Mouse (Mus musculus): ENCODE results near the gene Rasa2. TPM values are rescaled to one million over a fixed set of nuclear protein-coding genes. Genes with fewer than 3 reads are reported as not detected.

The Rasa2 gene
- total and polyA plus RNA-seq, 3 experiments, result 9.5 to 11.3 TPM; not detected in 1

DNA sequence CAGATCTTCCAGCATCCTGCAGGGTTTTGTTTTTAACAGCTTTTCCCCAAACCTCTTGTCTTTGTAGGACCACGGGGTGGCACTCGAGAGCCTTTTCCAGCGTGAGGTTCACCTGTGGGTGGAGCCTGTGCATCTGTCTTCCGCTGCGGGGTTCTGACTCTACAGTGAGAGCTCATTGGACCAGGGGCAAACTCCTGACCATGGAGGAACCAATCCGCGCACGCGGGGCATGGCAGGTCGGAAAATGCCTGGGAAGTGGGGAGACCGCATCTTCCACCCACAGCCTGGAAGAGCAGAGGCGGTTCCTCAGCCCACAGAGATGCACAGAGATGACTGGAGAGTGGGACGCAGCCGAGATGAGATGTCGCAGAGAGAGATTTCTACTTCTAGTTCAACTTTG is 38.5 kb upstream of the Rasa2 start:
- H3K27ac ChIP-seq (ENCODE audit: control insufficient read depth, low read depth, low read length), result 0 out of 2 replicates have a peak overlapping the region, but pooled peaks have one; percentile 1

DNA sequence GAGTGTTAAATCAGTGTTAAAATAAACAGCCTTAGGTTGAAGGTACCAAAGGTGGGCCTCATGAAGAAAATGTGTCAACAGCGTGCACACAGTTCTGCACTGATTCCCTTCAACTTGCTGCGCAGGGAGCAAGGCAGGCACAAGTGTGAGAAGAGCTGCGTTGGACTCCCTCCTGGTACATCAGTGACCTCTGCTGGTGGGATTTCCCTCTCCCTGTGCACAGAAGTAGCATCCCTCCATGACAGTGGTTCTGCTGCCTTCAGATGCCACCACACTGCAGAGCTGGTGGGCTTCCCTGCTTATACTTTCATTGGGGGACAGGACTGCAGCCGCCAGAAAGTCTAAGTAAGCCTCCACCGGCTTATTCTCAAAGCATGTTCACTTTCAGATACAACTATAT is 37.2 kb upstream of the Rasa2 start:
- Histone ChIP-seq H3K9ac (ENCODE audit: control insufficient read depth, low read depth, low read length, poor library complexity, severe bottlenecking) (no peak overlapping the region), H3K4me1 (ENCODE audit: control insufficient read depth in 1 of 2, insufficient read depth in 2 of 2, low read length in 2 of 2) (no peaks in the 10 kb centered on the region; a peak in 1 of 4 replicates), H3K79me2 (ENCODE audit: control insufficient read depth, insufficient read depth, low read length, poor library complexity) (no peaks in the 10 kb centered on the region), H3K36me3 (ENCODE audit: control insufficient read depth in 1 of 2, insufficient read depth in 2 of 2, low read length in 2 of 2) (no peaks in the 10 kb centered on the region), H3K4me3 (ENCODE audit: control insufficient read depth in 1 of 2, insufficient read depth in 1 of 2, low read depth in 2 of 2, low read length in 2 of 2) (no peak overlapping the region), H3K27ac (ENCODE audit: control insufficient read depth, low read depth, low read length) (no peak overlapping the region), H3K27me3 (ENCODE audit: control insufficient read depth in 1 of 2, insufficient read depth in 2 of 2, low read length in 2 of 2) (no peaks in the 10 kb centered on the region), H3K9me3 (replicated peaks; ENCODE audit: insufficient read depth, low read length) (no peaks in the 10 kb centered on the region)
- TF ChIP-seq MYC (IDR thresholded peaks at IDR 0.05; ENCODE audit: low read depth, low read length) (0 out of 2 replicates have a peak, but pooled peaks have one; percentile 32), ETS1 (IDR thresholded peaks at IDR 0.05; ENCODE audit: low read depth, low read length) (no peak), GATA1 (IDR thresholded peaks at IDR 0.05; ENCODE audit: low read depth, low read length) (no peak), MAFK (IDR thresholded peaks at IDR 0.05; ENCODE audit: borderline replicate concordance, low read depth, low read length) (no peak), SIN3A (IDR thresholded peaks at IDR 0.05; ENCODE audit: low read length) (peak; percentile 46; the same call in 1 of the 2 replicates), JUND (IDR thresholded peaks at IDR 0.05; ENCODE audit: low read depth, low read length) (0 out of 2 replicates have a peak, but pooled peaks have one; percentile 38), NRF1 (IDR thresholded peaks at IDR 0.05; ENCODE audit: insufficient read depth, low read depth, low read length, poor library complexity, severe bottlenecking) (0 out of 2 replicates have a peak, but pooled peaks have one; percentile 18), SMC3 (IDR thresholded peaks at IDR 0.05; ENCODE audit: low read depth, low read length) (peak; percentile 99), GABPA (IDR thresholded peaks at IDR 0.05; ENCODE audit: low read depth, low read length) (no peak), RAD21 (IDR thresholded peaks at IDR 0.05; ENCODE audit: low read depth, low read length) (peak; percentile 96), USF1 (IDR thresholded peaks at IDR 0.05; ENCODE audit: low read depth, low read length) (no peak), MYB (IDR thresholded peaks at IDR 0.05; ENCODE audit: low read depth, low read length) (no peak), ELF1 (IDR thresholded peaks at IDR 0.05; ENCODE audit: low read depth, low read length) (no peak), ZC3H11A (IDR thresholded peaks at IDR 0.05; ENCODE audit: low read depth, low read length) (peak; percentile 97), CTCF (IDR thresholded peaks at IDR 0.05 in 2 of 3, conservative IDR thresholded peaks at IDR 0.05 in 1 of 3; ENCODE audit: control insufficient read depth in 1 of 3, insufficient read depth in 1 of 3, low read depth in 2 of 3, low read length in 3 of 3, poor library complexity in 1 of 3, severe bottlenecking in 1 of 3) (peak in 2 of 3 experiments; percentile 91 to 96; a peak in 5 of 6 replicates), EP300 (IDR thresholded peaks at IDR 0.05; ENCODE audit: low read depth in 1 of 2, low read length in 2 of 2) (no peak)
- peak; percentile 85 for DNase-seq (ENCODE audit: low read depth, low spot score)

More for the DNA sequence above, 38.5 kb upstream of the Rasa2 start:
- no peak for TF ChIP-seq MEF2A (IDR thresholded peaks at IDR 0.05; ENCODE audit: extremely low read depth, insufficient replicate concordance, low read depth, low read length, poor library complexity, severe bottlenecking)
- TF ChIP-seq CTCF (IDR thresholded peaks at IDR 0.05 in 2 of 3, conservative IDR thresholded peaks at IDR 0.05 in 1 of 3; ENCODE audit: control insufficient read depth in 1 of 3, insufficient read depth in 1 of 3, low read depth in 2 of 3, low read length in 3 of 3, poor library complexity in 1 of 3, severe bottlenecking in 1 of 3), result peak; percentile 64 to 99 (median 89)
- TF ChIP-seq ZNF384 (IDR thresholded peaks at IDR 0.05; ENCODE audit: low read depth, low read length), result no peak
- no peak for TF ChIP-seq USF2 (IDR thresholded peaks at IDR 0.05; ENCODE audit: borderline replicate concordance in 1 of 2, insufficient read depth in 1 of 2, low read depth in 1 of 2, low read length in 2 of 2)
- TF ChIP-seq TAL1 (IDR thresholded peaks at IDR 0.05; ENCODE audit: low read length), result no peak
- TF ChIP-seq ELF1 (IDR thresholded peaks at IDR 0.05; ENCODE audit: low read depth, low read length), result peak; percentile 70
- peak; percentile 68 for TF ChIP-seq HCFC1 (IDR thresholded peaks at IDR 0.05; ENCODE audit: low read depth, low read length)
- TF ChIP-seq MAZ (IDR thresholded peaks at IDR 0.05; ENCODE audit: low read depth, low read length), result 0 out of 2 replicates have a peak, but pooled peaks have one; percentile 29
- peak; percentile 91 for TF ChIP-seq SIN3A (IDR thresholded peaks at IDR 0.05; ENCODE audit: low read length)
- peak; percentile 55; the same call in 1 of the 2 replicates for TF ChIP-seq NELFE (IDR thresholded peaks at IDR 0.05; ENCODE audit: low read depth, low read length)
- no peak for TF ChIP-seq KAT2A (conservative IDR thresholded peaks at IDR 0.05; ENCODE audit: low read depth, low read length)
- TF ChIP-seq NRF1 (IDR thresholded peaks at IDR 0.05; ENCODE audit: insufficient read depth, low read depth, low read length, poor library complexity, severe bottlenecking), result peak; percentile 34; the same call in 1 of the 2 replicates
- peak; percentile 97 for TF ChIP-seq ZC3H11A (IDR thresholded peaks at IDR 0.05; ENCODE audit: low read depth, low read length)
- peak; percentile 93 for TF ChIP-seq RAD21 (IDR thresholded peaks at IDR 0.05; ENCODE audit: low read depth, low read length)
- TF ChIP-seq TBP (IDR thresholded peaks at IDR 0.05; ENCODE audit: low read depth, low read length), result peak; percentile 76
- 0 out of 4 replicates have a peak, but pooled peaks of 1 of the 2 experiments have one; percentile 13 for TF ChIP-seq EP300 (IDR thresholded peaks at IDR 0.05; ENCODE audit: low read depth in 1 of 2, low read length in 2 of 2)
- TF ChIP-seq USF1 (IDR thresholded peaks at IDR 0.05; ENCODE audit: low read depth, low read length), result peak; percentile 88
- TF ChIP-seq SMC3 (IDR thresholded peaks at IDR 0.05; ENCODE audit: low read depth, low read length), result peak; percentile 100
- peak; percentile 57 for TF ChIP-seq TCF12 (IDR thresholded peaks at IDR 0.05; ENCODE audit: low read depth, low read length)
- TF ChIP-seq ZMIZ1 (IDR thresholded peaks at IDR 0.05; ENCODE audit: low read depth, low read length), result no peak
- peak in 1 of 2 experiments; percentile 80; a peak in 2 of 4 replicates for TF ChIP-seq POLR2A (IDR thresholded peaks at IDR 0.05; ENCODE audit: control insufficient read depth in 1 of 2, insufficient read depth in 1 of 2, low read depth in 1 of 2, low read length in 2 of 2, poor library complexity in 1 of 2)
- Histone ChIP-seq H3K36me3 (ENCODE audit: control insufficient read depth in 1 of 2, insufficient read depth in 2 of 2, low read length in 2 of 2) (peaks cover 0 to 2% of the 10 kb centered on the region in 2 experiments; a peak in 2 of 4 replicates), H3K27me3 (ENCODE audit: control insufficient read depth in 1 of 2, insufficient read depth in 2 of 2, low read length in 2 of 2) (no peaks in the 10 kb centered on the region), H3K79me2 (ENCODE audit: control insufficient read depth, insufficient read depth, low read length, poor library complexity) (no peaks in the 10 kb centered on the region), H3K4me1 (ENCODE audit: control insufficient read depth in 1 of 2, insufficient read depth in 2 of 2, low read length in 2 of 2) (peaks cover 0 to 2% of the 10 kb centered on the region in 2 experiments; a peak in 2 of 4 replicates), H3K4me3 (ENCODE audit: control insufficient read depth in 1 of 2, insufficient read depth in 1 of 2, low read depth in 2 of 2, low read length in 2 of 2) (peak overlapping the region; percentile 47 to 58), H3K9me3 (replicated peaks; ENCODE audit: insufficient read depth, low read length) (no peaks in the 10 kb centered on the region), H3K9ac (ENCODE audit: control insufficient read depth, low read depth, low read length, poor library complexity, severe bottlenecking) (peak overlapping the region; percentile 24; the same call in 1 of the 2 replicates)
- peak; percentile 99 for DNase-seq (ENCODE audit: low read depth, low spot score)

Measured in MEL (cell line).